10 mouse cellular contexts compared by ENCODE assay signal in the genomic region with DNA sequence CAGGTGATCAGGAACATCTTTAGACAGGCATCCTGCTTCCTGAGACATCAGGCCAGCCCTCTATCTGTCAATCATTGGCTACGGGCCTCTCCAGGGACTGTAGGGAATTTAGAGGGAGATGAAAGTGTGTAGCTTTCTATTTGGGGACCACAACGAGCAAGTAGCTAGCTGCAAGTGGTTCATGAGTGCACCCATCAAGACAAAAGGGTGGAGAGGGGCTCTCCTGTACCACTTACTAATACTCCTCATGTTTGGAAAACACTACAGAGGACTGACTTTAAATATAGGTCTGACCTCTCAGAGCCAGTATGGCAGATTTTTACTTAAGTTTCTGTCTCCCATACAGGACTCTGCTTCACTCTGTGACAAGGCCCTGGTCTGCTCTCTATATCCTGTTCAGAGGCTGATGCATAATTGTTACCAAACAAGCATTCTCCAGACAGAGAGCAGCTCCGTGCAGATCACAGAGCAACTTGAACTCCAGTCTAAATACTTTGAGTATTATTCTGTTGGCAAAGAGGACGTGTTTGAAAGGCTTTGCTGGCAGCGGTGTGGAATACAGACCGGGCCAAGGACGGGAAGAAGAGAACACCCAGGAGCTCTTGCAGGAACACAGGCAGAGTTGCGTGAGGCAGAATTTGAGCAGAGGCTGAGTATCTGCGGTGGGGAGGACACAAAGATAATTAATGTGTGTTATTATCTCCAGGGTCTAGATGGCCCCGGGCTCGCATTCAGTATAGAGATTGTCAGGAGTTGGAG. TPM values are rescaled to one million over a fixed set of nuclear protein-coding genes. Genes with fewer than 3 reads are reported as not detected.
A peak's percentile ranks its signal among the peaks of the same experiment; 100 is the strongest.
DNase-seq lines count a peak whose midpoint lies in the region; ATAC-seq and TF ChIP-seq lines count a peak whose summit lies in the region.
"Had no signal": no experiment of that assay in that cellular context is flagged by ENCODE, and none has a peak within 500 bp of the region (broad histone marks: within the 10 kb centered on the region; RNA-seq: fewer than 3 reads in every experiment).

No protein-coding gene starts in this region.

- H3K4me3 ChIP-seq in brown adipose tissue, adult 24 weeks (ENCODE audit: insufficient read depth, low read depth, low read length), result no peak overlapping the region
- H3K4me3 ChIP-seq in heart, embryonic 15.5 days, result no peak overlapping the region
- no peak overlapping the region for H3K4me3 ChIP-seq in lung, adult 2 months (replicated peaks; ENCODE audit: extremely low read depth, low read depth, low read length)
- no peak overlapping the region for H3K4me3 ChIP-seq in midbrain, embryonic 13.5 days (replicated peaks)

- peak overlapping the region; percentile 51 for H3K27ac ChIP-seq in brown adipose tissue, adult 24 weeks (replicated peaks; ENCODE audit: low read depth, low read length)
- peak overlapping the region; percentile 71 for H3K27ac ChIP-seq in heart, embryonic 15.5 days
- H3K27ac ChIP-seq in midbrain, embryonic 13.5 days, result no peak overlapping the region

- DNase-seq in embryo, embryonic 11 days, result peak; percentile 9
- DNase-seq in embryo, embryonic 9.5 days (ENCODE audit: extremely low spot score), result no peak
- peak; percentile 40 for DNase-seq in lung, adult 2 months
- no peak for DNase-seq in T-cell, adult 2 months (ENCODE audit: low spot score)

- H3K9me3 ChIP-seq in heart, embryonic 15.5 days (replicated peaks), result no peaks in the 10 kb centered on the region
- H3K9me3 ChIP-seq in midbrain, embryonic 13.5 days, result no peaks in the 10 kb centered on the region

- H3K4me1 ChIP-seq in brown adipose tissue, adult 24 weeks (ENCODE audit: control insufficient read depth, insufficient read depth, insufficient read length, low read length), result 0 out of 2 replicates have a peak, but pooled peaks cover 5% of the 10 kb centered on the region
- H3K4me1 ChIP-seq in heart, embryonic 15.5 days (replicated peaks), result peaks cover 25% of the 10 kb centered on the region
- H3K4me1 ChIP-seq in lung, adult 2 months (ENCODE audit: control insufficient read depth, insufficient read depth, low read length), result peaks cover 2% of the 10 kb centered on the region; the same call in 1 of the 2 replicates
- 0 out of 2 replicates have a peak, but pooled peaks cover 8% of the 10 kb centered on the region for H3K4me1 ChIP-seq in midbrain, embryonic 13.5 days (replicated peaks)

- peak overlapping the region; percentile 17 for H3K4me2 ChIP-seq in heart, embryonic 15.5 days
- H3K4me2 ChIP-seq in midbrain, embryonic 13.5 days (replicated peaks), result no peak overlapping the region

- no peaks in the 10 kb centered on the region for H3K27me3 ChIP-seq in heart, embryonic 15.5 days
- no peaks in the 10 kb centered on the region for H3K27me3 ChIP-seq in midbrain, embryonic 13.5 days

- H3K9ac ChIP-seq in heart, embryonic 15.5 days, result no peak overlapping the region
- H3K9ac ChIP-seq in midbrain, embryonic 13.5 days (replicated peaks), result no peak overlapping the region

- peak; percentile 30 for ATAC-seq in heart, embryonic 15.5 days (replicated peaks; ENCODE audit: insufficient number of reproducible peaks, insufficient read depth, low FRiP score, low read depth)
- ATAC-seq in frontal cortex, adult (ENCODE audit: low TSS enrichment), result no peak
- no peak for ATAC-seq in midbrain, embryonic 13.5 days

- H3K36me3 ChIP-seq in heart, embryonic 15.5 days, result no peaks in the 10 kb centered on the region
- no peaks in the 10 kb centered on the region for H3K36me3 ChIP-seq in midbrain, embryonic 13.5 days

- 33% methylated on average over 11 of the region's 11 CpGs for WGBS in heart, embryonic 15.5 days
- WGBS in lung, adult 2 months, result 26% methylated on average over 11 of the region's 11 CpGs
- 71% methylated on average over 11 of the region's 11 CpGs for WGBS in midbrain, embryonic 13.5 days

- no peak for TF ChIP-seq CTCF in lung, adult 2 months (IDR thresholded peaks at IDR 0.05; ENCODE audit: insufficient read depth, low read length)

- no peak for TF ChIP-seq POLR2A in lung, adult 2 months (IDR thresholded peaks at IDR 0.05; ENCODE audit: borderline replicate concordance, extremely low read depth, low read depth, low read length)

RNA-seq across cellular contexts. Expression of a gene that starts 56.2 kb away (rescaled TPM):
- polyA plus RNA-seq in brown adipose tissue, adult 24 weeks (2012; ENCODE audit: insufficient read depth, insufficient read length, missing spikeins), result not detected in 2 replicates
- polyA plus RNA-seq in heart, embryonic 15.5 days (2015; fragmentation: Nextera tagmentation; extraction: Ambion mirVana), result not detected in 2 replicates
- not detected in 2 replicates for polyA plus RNA-seq in lung, adult 2 months (2012; rRNA removed)
- not detected in 2 replicates for polyA plus RNA-seq in midbrain, embryonic 13.5 days (2015; fragmentation: Nextera tagmentation; extraction: Ambion mirVana)
- polyA plus RNA-seq: limb, embryonic 11.5 days; spleen, adult 2 months had no signal

Comparison
In these comparisons a context has a peak if more than half of its experiments do, and no peak if none do; other contexts are left out.
1. DNase-seq: peak in embryo, embryonic 11 days (single experiment) and lung, adult 2 months (single experiment); none in embryo, embryonic 9.5 days (single experiment) and T-cell, adult 2 months (single experiment).